Mouse (Mus musculus): ENCODE data around the gene Setd7.
A peak's percentile ranks its signal among the peaks of the same experiment; 100 is the strongest.

The Setd7 gene

GRCm38 (mm10) chr3:51517878-51518762 is 42.6 kb downstream of the Setd7 start:
- peak in 1 of 2 experiments; percentile 27 for DNase-seq

GRCm38 (mm10) chr3:51517467-51517866 is 43.2 kb downstream of the Setd7 start:
- no peak for DNase-seq

GRCm38 (mm10) chr3:51511983-51512382 is 48.7 kb downstream of the Setd7 start:
- DNase-seq, result no peak

DNA sequence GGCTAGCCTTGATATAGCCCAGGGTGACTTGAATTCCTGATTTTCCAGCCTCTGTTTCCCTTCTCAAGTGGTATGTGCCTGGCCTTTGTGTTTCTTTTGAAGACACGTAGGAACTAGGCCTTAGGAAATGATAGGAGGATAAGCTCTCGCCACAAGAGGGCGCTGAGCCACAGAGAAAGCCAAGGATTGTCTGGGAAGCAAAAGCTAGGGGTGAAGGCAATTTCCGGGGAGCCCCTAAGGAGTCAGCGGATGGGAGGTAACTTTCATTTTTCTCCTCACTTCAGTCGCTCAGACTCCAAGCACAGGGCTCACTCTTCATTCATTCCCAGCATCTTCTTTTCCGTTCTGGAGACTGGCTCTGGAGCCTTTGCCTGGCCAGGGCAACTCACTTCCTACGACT is 49.8 kb downstream of the Setd7 start:
- DNase-seq, result peak; percentile 61 to 85

- peak; percentile 22 to 67 for DNase-seq
Observed at GRCm38 (mm10) chr3:51505465-51505864, 55.2 kb downstream of the Setd7 start.

- DNase-seq, result no peak
Observed at GRCm38 (mm10) chr3:51504385-51504952, 56.2 kb downstream of the Setd7 start.

DNA sequence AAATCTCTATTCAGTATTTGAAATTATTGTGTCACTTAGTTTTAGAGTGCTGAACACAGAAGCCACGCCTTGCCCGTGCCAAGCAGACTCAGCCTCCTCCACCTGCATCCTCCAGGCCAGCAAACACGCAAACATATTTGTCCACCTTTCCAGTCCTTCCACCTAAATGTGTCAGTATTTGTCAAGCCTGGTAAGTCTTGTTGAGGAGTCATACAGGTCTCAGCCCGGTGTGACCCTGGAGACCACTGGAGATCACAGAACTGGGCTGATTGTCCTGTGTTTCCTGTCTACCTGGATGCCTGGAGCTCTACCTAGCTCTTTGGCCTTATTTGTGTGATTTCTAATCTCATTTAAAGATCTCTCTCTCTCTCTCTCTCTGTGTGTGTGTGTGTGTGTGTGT is 60.8 kb downstream of the Setd7 start:
- DNase-seq, result no peak

DNA sequence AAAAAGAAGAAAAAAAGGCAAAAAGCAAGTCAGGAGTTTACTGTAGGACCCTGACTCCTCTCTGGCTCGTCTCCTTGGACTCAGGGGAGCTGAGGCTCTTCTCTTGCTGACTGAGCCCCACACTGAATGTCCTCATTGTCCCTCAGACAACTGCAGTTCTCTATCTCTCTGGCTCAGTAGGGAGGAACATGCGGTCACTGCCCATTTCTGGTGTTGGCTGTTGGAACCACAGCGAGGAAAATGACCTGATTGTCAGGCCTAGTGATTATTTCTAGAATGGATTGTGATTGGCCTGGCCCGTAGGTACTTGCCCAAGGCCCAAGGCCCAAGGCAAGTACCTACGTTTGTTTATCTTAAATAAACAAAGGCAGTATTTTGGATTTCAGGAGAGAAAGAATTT is 62.0 kb downstream of the Setd7 start:
- no peak for DNase-seq

DNA sequence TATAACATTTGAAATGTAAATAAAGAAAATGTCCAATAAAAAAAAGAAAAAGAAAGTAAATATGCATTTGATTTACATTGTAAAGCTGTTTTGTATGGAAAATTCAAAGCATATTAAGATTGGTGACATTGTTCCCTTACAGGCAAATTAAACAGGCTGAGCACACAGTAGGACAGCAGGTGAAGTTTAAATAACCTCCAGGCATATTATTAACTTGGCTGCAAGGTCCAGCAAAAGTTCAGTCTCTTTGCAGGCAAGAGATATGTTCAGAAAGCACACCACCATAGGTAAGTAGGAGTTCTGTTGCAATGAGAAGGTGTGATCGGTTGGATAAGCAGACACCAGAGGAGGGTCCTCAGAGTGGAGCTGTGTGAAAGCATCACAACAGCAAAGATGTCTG is 62.7 kb downstream of the Setd7 start:
- no peak for DNase-seq

- no peak for DNase-seq
Observed at GRCm38 (mm10) chr3:51495646-51496045, 65.0 kb downstream of the Setd7 start.

- DNase-seq, result no peak
Observed at GRCm38 (mm10) chr3:51494466-51494865, 66.2 kb downstream of the Setd7 start.

DNA sequence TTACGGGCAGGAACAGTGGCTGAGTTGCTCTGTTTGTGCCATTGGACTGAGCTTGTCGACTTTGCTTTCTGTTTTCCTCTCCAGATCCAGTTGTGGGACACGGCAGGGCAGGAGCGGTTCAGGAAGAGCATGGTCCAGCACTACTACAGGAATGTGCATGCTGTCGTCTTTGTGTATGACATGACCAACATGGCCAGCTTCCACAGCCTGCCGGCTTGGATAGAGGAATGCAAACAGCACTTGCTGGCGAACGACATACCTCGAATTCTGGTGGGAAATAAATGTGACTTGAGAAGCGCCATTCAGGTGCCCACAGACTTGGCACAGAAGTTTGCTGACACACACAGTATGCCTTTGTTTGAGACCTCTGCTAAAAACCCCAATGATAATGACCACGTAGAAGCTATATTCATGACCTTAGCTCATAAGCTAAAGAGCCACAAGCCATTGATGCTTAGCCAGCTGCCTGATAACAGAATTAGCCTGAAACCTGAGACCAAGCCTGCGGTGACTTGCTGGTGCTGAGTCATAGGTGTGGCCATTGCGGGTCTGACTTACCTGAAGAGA is 67.3 kb downstream of the Setd7 start:
- peak in 1 of 2 experiments; percentile 44 for DNase-seq

GRCm38 (mm10) chr3:51490088-51490753 is 70.5 kb downstream of the Setd7 start:
- no peak for DNase-seq

DNA sequence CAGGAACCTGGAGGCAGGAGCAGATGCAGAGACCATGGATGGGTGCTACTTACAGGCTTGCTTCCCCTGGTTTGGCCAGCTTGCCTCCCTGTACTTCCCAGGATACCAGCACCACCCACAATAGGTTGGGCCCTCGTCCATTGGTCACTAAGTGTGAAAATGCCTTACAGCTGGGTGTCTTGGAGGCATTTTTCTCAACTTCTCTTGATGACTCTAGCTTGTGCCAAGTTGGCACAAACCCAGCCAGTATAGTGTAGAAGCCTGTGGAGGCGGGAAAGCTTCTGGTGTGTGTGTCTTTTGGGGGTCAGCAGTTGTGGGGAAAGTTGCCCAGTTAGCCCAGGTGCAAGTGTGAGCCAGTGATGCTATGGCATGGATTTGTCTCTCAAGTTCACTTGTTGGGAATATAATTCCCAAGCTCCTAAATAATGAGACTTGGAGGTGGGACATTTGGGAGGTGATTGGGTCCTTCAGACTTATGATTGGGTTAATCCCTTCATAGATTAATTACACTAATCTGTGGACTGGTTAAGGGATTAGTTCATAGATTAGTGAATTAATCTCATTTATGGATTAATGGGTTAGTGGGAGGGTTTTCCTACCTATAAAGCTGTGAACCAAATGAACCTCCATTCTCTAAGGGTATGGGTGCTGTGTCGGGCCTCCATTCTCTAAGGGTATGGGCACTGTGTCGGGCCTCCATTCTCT is 74.0 kb downstream of the Setd7 start:
- peak; percentile 26 to 41 for DNase-seq

- no peak for DNase-seq
Observed at GRCm38 (mm10) chr3:51485347-51485746, 75.3 kb downstream of the Setd7 start.

DNA sequence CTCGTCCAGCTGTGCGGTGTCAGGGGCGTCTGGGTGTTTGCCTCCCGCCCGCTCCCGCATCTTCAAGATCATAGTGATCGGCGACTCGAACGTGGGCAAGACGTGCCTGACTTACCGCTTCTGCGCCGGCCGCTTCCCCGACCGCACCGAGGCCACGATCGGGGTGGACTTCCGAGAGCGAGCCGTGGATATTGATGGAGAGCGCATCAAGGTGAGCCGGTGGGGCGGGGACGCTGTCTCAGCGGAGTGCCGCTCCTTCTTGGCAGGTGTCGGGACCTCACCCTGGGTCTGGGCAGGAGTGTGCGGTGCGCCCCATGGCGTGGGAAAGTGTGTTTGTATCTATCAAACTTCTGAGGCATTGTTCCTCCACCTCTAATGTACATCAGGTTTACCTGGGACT is 76.3 kb downstream of the Setd7 start:
- no peak for DNase-seq

DNA sequence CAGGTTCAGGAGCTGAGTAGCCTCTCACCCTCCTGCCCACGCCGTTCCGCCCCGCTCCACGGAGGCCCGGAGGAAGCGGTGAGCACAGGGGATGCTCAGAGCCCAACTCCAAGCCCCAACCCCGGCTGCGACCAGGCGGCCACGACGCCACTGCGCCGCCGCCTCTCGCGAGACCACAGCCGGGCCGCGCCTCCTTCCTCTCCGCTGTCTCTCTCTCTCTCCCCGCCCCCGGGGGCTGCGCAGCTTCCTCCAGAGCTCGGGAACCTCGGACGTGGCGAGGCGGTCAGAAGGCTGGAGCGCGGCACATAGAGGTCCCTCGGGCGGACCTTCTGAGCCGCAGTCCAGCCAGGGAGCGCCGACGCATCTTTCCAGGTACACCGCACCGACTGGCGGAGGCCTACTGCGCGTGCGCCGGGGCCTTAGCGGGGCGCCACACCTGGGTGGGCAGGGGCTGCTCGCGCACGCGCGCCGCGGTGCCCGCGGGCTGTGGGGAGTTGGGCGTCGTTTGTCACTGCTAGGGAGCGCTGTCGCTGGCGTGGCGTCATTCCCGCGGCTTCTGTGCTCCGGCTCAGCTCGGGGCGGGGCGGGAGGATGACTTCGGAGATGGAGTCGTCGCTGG is 76.8 kb downstream of the Setd7 start, which contains the start of gene Rab33b:
Rab33b (plus strand) TSS at position 180 of the 619 bp plus-strand sequence.
- DNase-seq, result peak; percentile 98 to 99

DNA sequence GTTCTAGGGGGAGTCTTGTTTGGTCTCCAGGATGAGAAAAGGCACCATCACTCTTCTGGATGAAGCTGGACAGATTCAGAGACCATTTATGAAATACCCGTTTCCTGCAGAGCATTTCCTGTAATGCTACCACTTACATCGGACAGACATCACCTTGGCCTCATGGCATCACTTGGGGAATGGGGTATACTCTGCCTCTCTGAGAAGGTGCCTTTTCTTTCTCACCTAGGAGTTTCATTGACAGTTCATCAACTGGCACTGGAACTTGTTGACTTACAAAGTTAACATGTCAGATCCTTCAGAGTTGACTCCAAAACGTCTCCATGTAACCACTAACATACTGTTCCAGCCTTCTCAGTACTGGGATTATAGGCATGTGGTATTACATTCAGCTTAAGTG is 77.9 kb downstream of the Setd7 start:
- DNase-seq, result no peak

DNA sequence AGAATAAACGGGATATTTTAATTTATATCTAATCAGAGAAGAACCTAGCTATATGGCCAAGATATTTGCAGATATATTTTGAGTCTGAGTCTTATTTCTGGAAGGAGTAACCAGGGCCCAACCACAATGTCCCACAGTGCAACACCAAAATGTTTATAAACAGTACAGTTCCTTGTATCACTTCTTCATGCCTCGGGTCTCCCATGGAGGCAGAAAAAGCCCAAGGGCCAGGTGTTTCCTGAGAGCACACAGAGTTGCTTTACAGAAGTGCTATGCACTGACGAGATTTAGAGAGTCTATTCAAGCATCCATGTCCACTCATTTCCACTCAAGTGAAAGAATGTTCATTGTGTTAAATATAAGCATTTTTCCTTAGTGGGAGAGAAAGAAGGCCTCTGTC is 78.8 kb downstream of the Setd7 start:
- no peak for DNase-seq

DNA sequence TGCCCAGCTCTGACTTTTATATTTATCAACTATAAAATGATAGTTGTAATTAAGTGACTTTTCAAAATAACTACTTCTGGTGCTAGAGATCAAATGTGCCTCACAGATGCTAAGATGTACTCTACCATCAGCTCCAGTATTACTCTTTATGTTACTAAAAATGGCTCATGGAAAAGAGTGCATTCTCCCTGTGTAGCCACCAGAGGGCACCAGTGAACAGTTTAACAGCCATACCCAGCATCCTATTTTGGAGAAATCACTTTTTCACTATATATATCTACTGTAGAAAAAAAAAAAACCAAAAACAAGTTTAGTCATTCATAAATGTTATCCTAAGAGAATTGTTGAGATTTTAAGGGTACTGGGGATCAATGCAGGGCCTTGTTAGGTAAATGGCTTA is 79.6 kb downstream of the Setd7 start:
- DNase-seq, result peak in 1 of 2 experiments; percentile 68

DNA sequence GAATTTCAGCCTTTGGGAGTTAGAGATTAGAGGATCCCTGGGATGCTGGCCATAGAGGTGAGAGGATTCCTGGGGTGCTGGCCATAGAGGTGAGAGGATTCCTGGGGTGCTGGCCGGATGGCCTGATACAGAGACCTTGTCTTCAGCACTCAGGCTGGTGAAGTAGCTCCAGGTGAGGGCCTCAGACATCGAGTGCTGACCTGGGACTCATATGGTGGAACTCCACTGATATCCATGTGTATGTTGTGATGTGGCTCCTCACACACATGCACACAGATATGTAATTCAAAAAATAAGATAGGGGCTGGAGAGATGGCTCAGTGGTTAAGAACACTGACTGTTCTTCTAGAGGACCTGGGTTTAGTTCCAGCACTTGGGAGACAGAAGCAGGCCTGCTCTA is 80.8 kb downstream of the Setd7 start:
- DNase-seq, result no peak

DNA sequence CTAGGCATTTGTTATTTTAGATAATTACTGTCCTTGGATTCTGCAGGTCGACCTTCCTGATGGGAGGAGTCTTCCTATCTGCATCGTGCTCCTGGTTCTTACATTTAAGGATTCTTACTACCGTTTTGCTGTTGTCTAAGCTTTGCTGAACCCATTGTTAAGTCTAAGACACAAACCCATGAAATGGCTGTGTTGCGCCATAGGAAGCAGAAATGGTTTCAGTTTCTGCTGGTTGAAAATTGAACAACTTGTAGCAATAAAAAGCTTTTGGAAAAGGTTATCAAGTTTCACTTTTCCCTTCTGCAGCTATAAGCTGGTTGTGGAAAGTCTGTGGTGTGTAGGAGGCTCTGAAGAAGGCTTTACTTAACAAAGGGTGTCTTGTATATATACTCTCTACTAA is 85.0 kb downstream of the Setd7 start:
- DNase-seq, result no peak

Measured in lung, postnatal 4 days (tissue).